Mouse (Mus musculus): ENCODE measurements at regions not wholly inside any gene's neighbourhood (a gene's known extent, or its start where the extent isn't known, plus 50 kb on each side); places are given as distances from the start of the nearest gene placed in this dataset.

DNA sequence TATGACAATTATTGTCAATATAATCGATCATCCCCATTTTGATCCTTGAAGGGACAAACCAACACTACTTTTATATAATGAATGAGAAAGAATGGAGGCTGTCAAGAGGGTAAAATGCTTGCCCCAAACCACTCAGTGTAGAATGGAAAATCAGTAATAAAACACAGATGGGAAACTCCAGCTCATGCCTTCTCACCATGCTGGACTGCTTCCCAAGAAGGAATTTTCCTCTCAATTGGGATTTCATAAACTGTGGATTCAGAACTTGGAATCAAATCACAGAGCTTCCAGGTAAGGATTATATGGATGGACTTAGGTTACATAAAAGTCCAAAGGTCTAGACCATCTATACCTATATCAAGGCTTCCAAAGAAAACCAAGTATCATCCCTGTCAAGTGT, 129.1 kb upstream of the Klf6 start:
- no peaks in the 10 kb centered on the region for H3K27me3 ChIP-seq (ENCODE audit: low read depth, poor library complexity, severe bottlenecking)
- H3K4me1 ChIP-seq, result no peaks in the 10 kb centered on the region
- DNase-seq (ENCODE audit: low spot score), result no peak
- no peak overlapping the region for H3K4me3 ChIP-seq
- 89% methylated on average over 1 of the region's 1 CpGs for WGBS
- no peaks in the 10 kb centered on the region for H3K36me3 ChIP-seq
- no peak overlapping the region for H3K27ac ChIP-seq
- H3K9me3 ChIP-seq (replicated peaks), result no peaks in the 10 kb centered on the region

DNA sequence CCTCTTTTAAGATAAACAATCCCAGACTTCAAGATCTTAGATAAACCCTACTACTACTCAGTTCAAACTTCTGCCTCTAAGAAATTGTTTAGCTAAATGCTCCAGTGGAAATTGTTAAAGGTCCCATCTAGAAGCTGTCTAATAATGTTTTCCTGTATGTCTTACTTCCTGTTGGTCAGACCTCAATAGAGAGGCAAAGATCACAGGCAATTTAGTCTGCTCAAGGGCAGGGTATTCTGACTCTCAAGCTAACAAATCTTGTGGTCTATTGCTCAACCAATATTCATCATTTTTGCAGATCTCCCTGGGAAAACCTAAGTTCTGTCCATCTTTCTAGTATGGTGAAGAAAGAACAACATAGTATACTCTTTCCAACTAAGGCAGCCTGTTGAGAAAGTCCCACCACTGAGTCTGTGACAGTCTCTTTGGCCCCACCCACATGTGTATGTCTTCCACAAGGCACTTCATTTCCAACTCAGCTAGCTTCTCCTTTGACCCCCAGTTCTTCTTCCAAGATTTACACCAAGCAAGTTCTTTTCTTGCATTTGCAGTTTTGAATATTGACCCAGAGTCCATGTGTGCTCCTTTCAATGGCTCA, 126.2 kb upstream of the Klf6 start:
- no peaks in the 10 kb centered on the region for H3K9me3 ChIP-seq (replicated peaks)
- no peaks in the 10 kb centered on the region for H3K36me3 ChIP-seq
- no peaks in the 10 kb centered on the region for H3K4me1 ChIP-seq
- H3K27ac ChIP-seq, result no peak overlapping the region
- H3K27me3 ChIP-seq (ENCODE audit: low read depth, poor library complexity, severe bottlenecking), result no peaks in the 10 kb centered on the region
- H3K4me3 ChIP-seq, result no peak overlapping the region
- DNase-seq (ENCODE audit: low spot score), result no peak

DNA sequence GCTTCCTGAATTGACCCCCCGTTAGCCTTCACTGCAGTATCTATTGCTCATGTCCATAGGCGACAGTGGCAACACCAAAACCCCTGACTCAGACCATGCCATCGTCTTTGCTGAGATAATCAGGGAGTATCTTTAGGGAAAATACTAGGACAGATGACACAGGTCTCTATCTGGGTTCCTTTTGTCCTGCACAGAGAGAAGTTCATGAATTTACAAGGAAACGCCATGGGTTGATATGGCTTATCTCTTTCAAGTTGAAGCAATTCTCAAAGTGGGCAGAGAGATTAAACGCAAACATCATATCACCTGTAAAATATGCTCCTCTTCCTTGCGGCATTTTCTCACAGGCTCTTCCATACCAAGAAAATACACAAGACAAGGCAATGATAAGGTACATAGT, 124.8 kb upstream of the Klf6 start:
- Histone ChIP-seq H3K36me3 (no peaks in the 10 kb centered on the region), H3K4me3 (no peak overlapping the region), H3K9me3 (replicated peaks) (no peaks in the 10 kb centered on the region), H3K27ac (no peak overlapping the region), H3K27me3 (ENCODE audit: low read depth, poor library complexity, severe bottlenecking) (no peaks in the 10 kb centered on the region), H3K4me1 (no peaks in the 10 kb centered on the region)
- 93% methylated on average over 6 of the region's 6 CpGs for WGBS
- DNase-seq (ENCODE audit: low spot score), result no peak

DNA sequence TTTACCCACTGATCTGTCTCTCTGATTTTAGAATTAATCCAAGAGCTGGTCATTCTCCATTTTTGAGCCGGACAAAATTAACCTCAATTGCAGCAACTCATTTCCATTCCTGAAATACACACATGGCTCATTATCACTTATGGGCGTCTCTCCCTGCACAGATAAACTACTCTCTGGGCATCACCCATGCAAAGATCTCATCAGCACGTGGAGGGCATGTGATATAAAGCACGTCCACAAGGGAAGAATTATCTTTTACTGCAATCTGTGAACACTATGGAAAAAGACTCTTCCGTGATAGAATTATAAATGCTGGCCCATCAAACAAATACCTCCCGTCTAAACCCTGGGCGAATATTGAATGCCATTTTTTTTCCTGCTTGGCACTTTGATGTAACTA, 124.1 kb upstream of the Klf6 start:
- 90% methylated on average over 7 of the region's 7 CpGs for whole genome bisulfite sequencing
- no peaks in the 10 kb centered on the region for H3K27me3 ChIP-seq (ENCODE audit: low read depth, poor library complexity, severe bottlenecking)
- H3K4me3 ChIP-seq, result no peak overlapping the region
- H3K9me3 ChIP-seq (replicated peaks), result no peaks in the 10 kb centered on the region
- no peaks in the 10 kb centered on the region for H3K4me1 ChIP-seq
- H3K27ac ChIP-seq, result no peak overlapping the region
- no peaks in the 10 kb centered on the region for H3K36me3 ChIP-seq
- no peak for DNase-seq (ENCODE audit: low spot score)

DNA sequence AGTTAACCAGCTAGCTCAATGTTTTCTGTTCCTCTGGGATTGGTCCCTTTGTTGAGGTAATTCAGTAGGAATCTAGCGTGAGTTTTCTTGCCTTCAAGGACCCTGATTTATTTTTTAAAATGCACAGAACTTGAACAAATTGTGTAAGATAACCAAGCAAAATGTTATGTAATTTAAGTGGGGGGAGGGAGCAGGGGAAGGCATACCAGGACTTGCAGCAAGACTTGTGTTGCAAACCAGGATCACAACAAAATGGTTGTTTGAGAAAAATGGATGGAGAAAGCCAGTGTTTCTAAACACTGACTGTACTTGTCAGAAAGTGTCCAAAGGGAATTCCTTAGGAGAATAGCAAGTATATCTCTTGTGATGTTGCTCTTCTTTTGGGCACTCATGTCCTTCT, 120.5 kb upstream of the Klf6 start:
- no peak for DNase-seq (ENCODE audit: low spot score)
- H3K27ac ChIP-seq, result no peak overlapping the region
- no peaks in the 10 kb centered on the region for H3K27me3 ChIP-seq (ENCODE audit: low read depth, poor library complexity, severe bottlenecking)
- no peaks in the 10 kb centered on the region for H3K4me1 ChIP-seq
- H3K9me3 ChIP-seq (replicated peaks), result no peaks in the 10 kb centered on the region
- 91% methylated on average over 1 of the region's 1 CpGs for WGBS
- H3K36me3 ChIP-seq, result no peaks in the 10 kb centered on the region
- no peak overlapping the region for H3K4me3 ChIP-seq

DNA sequence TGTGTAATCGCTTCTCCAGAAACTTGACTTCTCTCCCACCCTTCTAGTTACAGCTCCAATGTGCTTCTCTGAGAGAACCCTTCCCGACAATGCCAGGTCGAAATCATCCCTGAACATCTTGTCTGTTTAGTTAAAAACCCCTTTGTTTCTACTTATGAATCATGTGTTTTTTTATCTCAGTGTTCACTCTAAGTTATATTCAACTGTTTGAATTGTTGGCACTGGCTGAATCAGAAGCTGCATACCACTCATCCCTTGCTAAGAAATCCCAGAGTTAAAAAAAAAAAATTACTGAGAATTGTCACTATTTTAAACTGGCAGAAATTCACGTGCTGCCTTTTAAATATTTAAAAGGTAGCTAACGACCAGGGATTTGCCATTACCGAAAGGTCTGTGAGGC, 116.3 kb upstream of the Klf6 start:
- no peak for DNase-seq (ENCODE audit: low spot score)
- Histone ChIP-seq H3K27me3 (ENCODE audit: low read depth, poor library complexity, severe bottlenecking) (no peaks in the 10 kb centered on the region), H3K36me3 (no peaks in the 10 kb centered on the region), H3K4me3 (no peak overlapping the region), H3K4me1 (no peaks in the 10 kb centered on the region), H3K9me3 (replicated peaks) (no peaks in the 10 kb centered on the region), H3K27ac (no peak overlapping the region)
- 86% methylated on average over 6 of the region's 6 CpGs for WGBS

DNA sequence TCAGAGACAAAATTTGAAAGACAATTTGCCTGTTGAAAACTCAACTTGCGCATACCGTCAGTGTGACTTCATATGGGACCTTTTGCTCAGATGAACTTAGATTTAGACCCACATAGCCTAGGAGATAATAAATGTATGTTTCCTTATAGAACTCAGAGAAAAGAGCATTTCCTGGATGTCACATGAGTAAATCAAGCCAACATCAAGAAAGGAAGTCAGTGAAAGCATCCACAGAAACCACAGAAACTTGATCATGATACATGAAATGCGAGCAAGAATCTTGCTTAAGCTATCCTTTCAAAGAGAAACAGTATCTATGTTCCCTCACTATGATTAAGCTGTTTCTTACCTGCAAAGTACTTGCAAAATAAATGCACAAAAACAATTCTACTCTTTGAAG, 104.1 kb upstream of the Klf6 start:
- Histone ChIP-seq H3K9me3 (replicated peaks) (no peaks in the 10 kb centered on the region), H3K4me3 (no peak overlapping the region), H3K27me3 (ENCODE audit: low read depth, poor library complexity, severe bottlenecking) (no peaks in the 10 kb centered on the region), H3K4me1 (no peaks in the 10 kb centered on the region), H3K27ac (no peak overlapping the region), H3K36me3 (no peaks in the 10 kb centered on the region)
- DNase-seq (ENCODE audit: low spot score), result no peak
- WGBS, result 91% methylated on average over 3 of the region's 3 CpGs

DNA sequence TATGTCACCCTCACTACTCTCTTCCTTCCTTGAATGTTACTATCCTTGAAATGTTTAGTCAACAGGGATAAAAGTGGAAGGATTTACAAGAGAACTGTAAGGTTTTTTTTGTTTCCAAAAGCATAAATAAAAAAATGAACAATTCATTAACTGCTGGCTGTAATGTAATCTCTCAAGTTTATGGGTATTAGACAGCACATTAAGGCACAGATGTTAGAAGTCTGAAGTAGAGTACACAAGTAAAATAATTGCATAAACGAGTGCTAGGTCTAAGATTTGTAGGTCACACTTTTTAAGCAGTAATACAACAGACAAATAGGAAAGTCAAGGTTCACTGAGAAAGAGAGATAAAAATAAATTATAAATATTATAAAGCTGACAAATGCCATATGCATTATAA, 103.3 kb upstream of the Klf6 start:
- WGBS, result 91% methylated on average over 1 of the region's 1 CpGs
- Histone ChIP-seq H3K27ac (no peak overlapping the region), H3K4me3 (no peak overlapping the region), H3K27me3 (ENCODE audit: low read depth, poor library complexity, severe bottlenecking) (no peaks in the 10 kb centered on the region), H3K36me3 (no peaks in the 10 kb centered on the region), H3K4me1 (no peaks in the 10 kb centered on the region), H3K9me3 (replicated peaks) (no peaks in the 10 kb centered on the region)
- no peak for DNase-seq (ENCODE audit: low spot score)

DNA sequence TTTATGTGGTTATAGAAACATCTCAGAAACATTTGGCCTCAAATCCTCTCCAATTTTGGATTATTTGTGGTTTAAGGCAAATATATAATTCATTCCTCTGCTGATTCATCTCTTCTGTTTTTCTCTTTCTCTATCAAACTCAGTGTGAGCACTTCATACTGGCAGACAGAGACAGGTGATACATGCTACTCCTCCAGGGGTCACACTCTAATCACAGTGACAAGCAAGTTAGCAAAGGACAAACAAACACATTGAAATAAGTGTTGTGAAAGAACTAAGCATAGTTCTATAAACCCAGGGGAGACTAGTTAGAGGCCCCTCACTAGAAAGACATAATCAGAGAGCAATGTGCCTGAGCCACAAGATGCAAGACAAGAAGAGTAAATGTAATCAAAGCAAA, 101.3 kb upstream of the Klf6 start:
- H3K27me3 ChIP-seq (ENCODE audit: low read depth, poor library complexity, severe bottlenecking), result no peaks in the 10 kb centered on the region
- H3K4me3 ChIP-seq, result no peak overlapping the region
- no peaks in the 10 kb centered on the region for H3K36me3 ChIP-seq
- H3K4me1 ChIP-seq, result no peaks in the 10 kb centered on the region
- DNase-seq (ENCODE audit: low spot score), result no peak
- H3K27ac ChIP-seq, result no peak overlapping the region
- H3K9me3 ChIP-seq (replicated peaks), result no peaks in the 10 kb centered on the region

DNA sequence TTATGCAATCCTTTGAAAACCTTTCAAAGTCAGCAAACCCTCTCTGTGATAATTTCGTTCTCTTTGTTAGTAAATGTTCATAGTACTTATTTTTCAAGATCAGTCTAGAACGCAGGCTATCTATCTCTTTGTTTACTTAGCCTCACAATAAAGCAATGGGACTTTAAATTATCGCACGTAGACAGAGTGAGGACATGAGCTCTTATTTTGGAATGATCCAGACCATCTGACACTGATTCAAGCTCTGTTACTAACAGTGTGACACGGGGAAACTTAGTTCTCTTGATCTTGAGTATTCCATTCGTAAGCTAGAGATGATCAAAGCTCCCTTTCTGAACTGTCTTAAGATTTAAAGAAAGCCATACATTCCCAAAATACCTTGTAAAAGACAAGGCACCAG, 94.9 kb upstream of the Klf6 start:
- H3K4me3 ChIP-seq, result no peak overlapping the region
- H3K9me3 ChIP-seq (replicated peaks), result no peaks in the 10 kb centered on the region
- H3K4me1 ChIP-seq, result no peaks in the 10 kb centered on the region
- 79% methylated on average over 6 of the region's 6 CpGs for WGBS
- no peak overlapping the region for H3K27ac ChIP-seq
- H3K36me3 ChIP-seq, result no peaks in the 10 kb centered on the region
- no peaks in the 10 kb centered on the region for H3K27me3 ChIP-seq (ENCODE audit: low read depth, poor library complexity, severe bottlenecking)
- no peak for DNase-seq (ENCODE audit: low spot score)

DNA sequence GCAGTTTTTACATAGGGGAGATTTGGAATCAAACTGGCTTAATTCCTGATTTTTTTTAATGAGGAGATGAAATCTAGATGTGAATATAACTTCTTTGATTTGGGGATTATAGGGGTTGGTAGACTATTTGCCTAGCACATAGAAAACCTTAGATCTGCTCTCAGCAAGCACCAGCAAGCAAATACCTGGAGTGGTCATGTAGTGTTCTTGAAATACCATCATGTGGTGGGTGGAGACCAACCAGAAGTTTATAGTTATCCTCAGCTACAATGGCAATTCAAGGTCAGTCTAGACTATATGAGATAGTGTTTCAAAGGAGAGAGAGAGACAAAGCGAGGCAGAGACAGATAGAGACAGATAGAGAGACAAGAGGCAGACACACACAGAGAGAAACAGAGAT, 94.1 kb upstream of the Klf6 start:
- H3K9me3 ChIP-seq (replicated peaks), result no peaks in the 10 kb centered on the region
- DNase-seq (ENCODE audit: low spot score), result no peak
- H3K27ac ChIP-seq, result no peak overlapping the region
- no peak overlapping the region for H3K4me3 ChIP-seq
- no peaks in the 10 kb centered on the region for H3K27me3 ChIP-seq (ENCODE audit: low read depth, poor library complexity, severe bottlenecking)
- no peaks in the 10 kb centered on the region for H3K4me1 ChIP-seq
- H3K36me3 ChIP-seq, result no peaks in the 10 kb centered on the region
- WGBS, result 94% methylated on average over 1 of the region's 1 CpGs

DNA sequence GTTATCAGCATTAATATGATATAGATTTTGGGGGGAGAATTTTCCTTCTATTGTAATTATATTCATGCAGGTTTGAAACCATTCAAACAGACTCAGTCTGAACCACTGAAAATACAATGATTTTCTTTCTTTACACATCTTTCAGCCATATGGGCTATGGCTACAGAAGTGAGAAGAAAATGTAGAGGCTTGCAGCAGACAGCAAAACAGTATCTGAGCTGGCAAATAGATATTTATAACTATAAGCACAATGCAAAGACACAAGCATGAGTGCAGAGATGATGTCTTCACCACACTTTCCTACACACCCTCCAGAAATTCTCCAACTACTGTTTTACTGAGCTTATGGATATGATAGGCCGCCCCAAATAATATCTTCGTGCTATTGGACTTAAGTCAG, 92.6 kb upstream of the Klf6 start:
- H3K4me1 ChIP-seq, result no peaks in the 10 kb centered on the region
- DNase-seq (ENCODE audit: low spot score), result no peak
- H3K9me3 ChIP-seq (replicated peaks), result no peaks in the 10 kb centered on the region
- H3K27ac ChIP-seq, result no peak overlapping the region
- H3K27me3 ChIP-seq (ENCODE audit: low read depth, poor library complexity, severe bottlenecking), result no peaks in the 10 kb centered on the region
- H3K4me3 ChIP-seq, result no peak overlapping the region
- 95% methylated on average over 2 of the region's 2 CpGs for WGBS
- no peaks in the 10 kb centered on the region for H3K36me3 ChIP-seq

DNA sequence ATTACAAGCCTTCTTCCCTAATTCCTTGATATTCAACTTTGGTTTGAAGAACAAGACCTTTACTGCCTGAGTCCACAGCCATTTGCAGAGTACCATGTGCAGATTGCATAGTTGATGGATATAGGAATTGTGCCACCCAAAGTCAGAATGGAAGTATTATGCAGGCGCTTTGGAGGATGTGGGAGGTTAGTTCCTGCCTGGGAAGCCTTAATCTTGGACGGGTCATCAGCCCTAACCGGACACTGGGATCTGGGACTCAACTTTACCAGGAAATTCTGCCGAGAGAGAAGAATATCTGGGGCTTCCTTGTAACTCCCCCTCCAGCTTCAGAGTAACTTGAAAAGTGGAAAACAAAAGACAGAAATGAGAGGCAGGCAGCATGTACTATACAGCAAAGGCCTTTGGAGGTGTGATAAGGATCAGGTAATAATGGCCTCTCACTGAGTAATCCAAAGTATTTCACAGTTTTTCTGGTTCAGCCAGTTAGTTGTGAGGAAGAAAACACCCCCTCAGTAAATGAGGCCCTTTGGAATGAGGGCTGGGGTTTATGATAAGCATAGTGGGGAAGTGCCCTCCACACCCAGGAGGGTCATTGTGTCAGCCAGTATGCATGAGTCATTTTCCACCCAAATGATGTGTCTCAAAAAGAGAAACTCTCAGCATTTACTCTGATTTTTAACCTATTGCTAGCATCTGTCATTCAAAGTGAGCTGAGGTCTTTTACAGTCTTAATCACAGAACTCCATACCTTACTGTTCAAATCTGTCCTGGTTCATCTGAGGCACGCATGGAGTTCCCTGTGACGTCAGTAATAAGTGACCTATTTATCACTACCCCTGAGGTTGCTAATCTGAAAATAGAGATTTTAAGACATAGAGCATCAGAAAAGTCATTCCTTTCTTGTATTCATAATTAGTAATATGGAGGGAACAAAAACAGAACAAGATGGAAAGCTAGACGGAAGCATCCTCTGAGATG, 91.7 kb upstream of the Klf6 start:
- no peak for DNase-seq (ENCODE audit: low spot score)
- WGBS, result 78% methylated on average over 7 of the region's 7 CpGs
- Histone ChIP-seq H3K9me3 (replicated peaks) (no peaks in the 10 kb centered on the region), H3K4me1 (no peaks in the 10 kb centered on the region), H3K27me3 (ENCODE audit: low read depth, poor library complexity, severe bottlenecking) (no peaks in the 10 kb centered on the region), H3K4me3 (no peak overlapping the region), H3K36me3 (no peaks in the 10 kb centered on the region), H3K27ac (no peak overlapping the region)

DNA sequence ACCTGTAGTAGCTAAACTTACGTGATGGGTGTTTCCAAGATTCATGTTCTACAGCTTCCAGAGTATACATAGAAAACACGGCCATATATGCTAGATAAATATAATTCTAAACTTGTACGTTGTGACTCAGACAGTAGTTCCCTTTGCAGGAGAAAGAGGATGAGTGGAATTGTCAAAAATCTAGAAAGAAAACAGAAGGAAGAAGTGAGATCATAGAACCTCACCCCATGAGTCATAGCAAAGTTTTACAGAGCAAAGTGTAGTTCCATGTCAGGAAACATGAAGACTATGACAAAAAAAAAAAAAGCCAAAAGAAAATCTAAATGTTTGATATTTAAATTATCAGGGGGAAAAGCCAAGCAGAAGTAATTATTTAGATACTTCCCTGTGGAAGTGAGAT, 87.5 kb upstream of the Klf6 start:
- Histone ChIP-seq H3K4me3 (no peak overlapping the region), H3K36me3 (no peaks in the 10 kb centered on the region), H3K27me3 (ENCODE audit: low read depth, poor library complexity, severe bottlenecking) (no peaks in the 10 kb centered on the region), H3K27ac (no peak overlapping the region), H3K4me1 (no peaks in the 10 kb centered on the region), H3K9me3 (replicated peaks) (no peaks in the 10 kb centered on the region)
- WGBS, result 92% methylated on average over 3 of the region's 3 CpGs
- DNase-seq (ENCODE audit: low spot score), result no peak

Data from limb, embryonic 10.5 days (tissue).